Mouse (Mus musculus) C2C12 (cell line): ENCODE data around the gene Apol7a.
"Not testable (repeated sequence)": the region's sequence is repeated elsewhere in the genome, so short reads cannot be mapped to it uniquely, and the experiment has no call there.

Experiments
- CEBPB ChIP-seq: IDR thresholded peaks from one replicate; pipeline ENCODE4 v1.6.1; 2011; ENCODE audit warnings: low read depth, mild to moderate bottlenecking, control low read depth, moderate library complexity
- CTCF ChIP-seq: IDR thresholded peaks from one replicate; pipeline ENCODE4 v1.5.1; 2011; ENCODE audit not compliant: control insufficient read depth, insufficient read depth, insufficient read length
- FOSL1 ChIP-seq: IDR thresholded peaks from one replicate; pipeline ENCODE4 v1.8.0; 2011; ENCODE audit warnings: mild to moderate bottlenecking, low read length; ENCODE audit not compliant: poor library complexity, insufficient read depth, severe bottlenecking
- MAX ChIP-seq: IDR thresholded peaks from one replicate; pipeline ENCODE4 v1.6.1; 2011; ENCODE audit warnings: mild to moderate bottlenecking, control low read depth
- MYOD1 ChIP-seq: IDR thresholded peaks from one replicate; pipeline ENCODE4 v1.6.1; 2011; ENCODE audit warnings: low read depth; ENCODE audit not compliant: control insufficient read depth, insufficient read length
- MYOG ChIP-seq: IDR thresholded peaks from one replicate; pipeline ENCODE4 v1.6.1; 2011; ENCODE audit not compliant: control insufficient read depth, insufficient read length; ENCODE audit errors: extremely low read depth
- USF1 ChIP-seq: IDR thresholded peaks from one replicate; pipeline ENCODE4 v1.6.1; 2011; ENCODE audit warnings: low read depth, mild to moderate bottlenecking, control low read depth, moderate library complexity

DNA sequence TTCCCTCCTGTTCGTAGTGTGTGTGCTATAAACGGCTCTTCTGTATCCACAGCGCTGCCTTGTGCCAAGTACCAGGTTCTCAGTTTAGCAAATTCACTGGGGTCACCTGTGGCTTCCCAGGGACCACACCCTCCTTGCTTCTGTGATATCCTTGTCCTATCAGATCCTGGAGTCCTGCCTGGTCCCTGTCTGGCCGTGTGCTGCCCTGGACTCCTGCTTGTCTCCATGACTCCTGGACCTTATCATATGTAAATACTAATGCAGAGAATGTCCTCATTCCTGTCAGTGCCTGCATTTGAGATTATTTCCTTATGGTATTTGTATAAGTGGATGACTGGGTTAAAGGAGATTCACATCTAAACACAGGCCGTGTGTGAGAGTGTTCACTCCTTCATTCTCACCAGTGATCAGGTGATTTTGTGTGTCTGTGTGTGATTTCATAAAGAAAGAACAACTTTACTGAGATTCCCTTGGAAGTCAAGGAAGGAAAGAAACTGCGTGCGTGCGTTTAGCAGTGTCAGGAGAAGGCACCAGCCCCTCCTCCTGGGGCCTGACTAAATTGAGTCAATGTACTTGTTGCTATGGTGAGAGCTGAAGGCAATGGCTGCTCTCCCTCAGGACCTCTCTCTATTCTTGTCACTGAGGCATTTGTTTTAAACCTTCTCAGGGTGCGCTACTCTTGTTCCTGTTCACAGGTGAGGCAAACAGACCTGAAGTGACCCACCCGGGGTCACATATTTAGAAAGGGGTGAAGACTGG lies 30.0 kb upstream of the Apol7a start:
- not testable (repeated sequence) for TF ChIP-seq USF1, CTCF, FOSL1, MAX, CEBPB, MYOD1, MYOG
